Mouse (Mus musculus) E14TG2a.4 (cell line): ENCODE data around the gene Cmtm6.

Source experiments
- CTCF ChIP-seq: conservative IDR thresholded peaks from 2 replicates; pipeline ENCODE4 v1.5.1; 2014; ENCODE audit warnings: low read length
- NANOG ChIP-seq: IDR thresholded peaks from 2 replicates; pipeline ENCODE4 v1.6.1; 2014; ENCODE audit warnings: borderline replicate concordance, low read length, mixed read lengths

- TF ChIP-seq CTCF (no peak), NANOG (no peak)
These were observed 30.8 kb upstream of the Cmtm6 start for GRCm38 (mm10) chr9:114699882-114700665.
